Mouse (Mus musculus): ENCODE results near the gene Ap3b1. TPM values are rescaled to one million over a fixed set of nuclear protein-coding genes. Genes with fewer than 3 reads are reported as not detected.

The Ap3b1 gene
- polyA plus RNA-seq, 1 experiment from 2014 or later = 30.9 TPM

- Histone ChIP-seq H3K9me3 (ENCODE audit: control insufficient read depth) (no peaks in the 10 kb centered on the region), H3K36me3 (ENCODE audit: control insufficient read depth, insufficient read depth) (peaks cover 21% of the 10 kb centered on the region), H3K9ac (ENCODE audit: low read depth, low read length) (no peak overlapping the region), H3K4me1 (replicated peaks; ENCODE audit: control insufficient read depth, insufficient read depth, low read length) (0 out of 2 replicates have a peak, but pooled peaks cover 3% of the 10 kb centered on the region), H3K27ac (ENCODE audit: low read depth, low read length) (no peak overlapping the region), H3K27me3 (replicated peaks; ENCODE audit: control insufficient read depth, insufficient read depth, low read length) (no peaks in the 10 kb centered on the region), H3K4me3 (ENCODE audit: low read depth, low read length) (no peak overlapping the region), H3K4me2 (replicated peaks; ENCODE audit: low read depth) (no peak overlapping the region)
- WGBS = 80% methylated on average over 7 of the region's 7 CpGs
- TF ChIP-seq CTCF (IDR thresholded peaks at IDR 0.05; ENCODE audit: low read depth) = no peak
- ATAC-seq = no peak
Measured at GRCm38 (mm10) chr13:94372066-94372465, 13.3 kb downstream of the Ap3b1 start.

GRCm38 (mm10) chr13:94374131-94374530 lies 15.4 kb downstream of the Ap3b1 start:
- Histone ChIP-seq H3K4me1 (replicated peaks; ENCODE audit: control insufficient read depth, insufficient read depth, low read length) (no peaks in the 10 kb centered on the region), H3K4me3 (ENCODE audit: low read depth, low read length) (no peak overlapping the region), H3K9ac (ENCODE audit: low read depth, low read length) (no peak overlapping the region), H3K9me3 (ENCODE audit: control insufficient read depth) (no peaks in the 10 kb centered on the region), H3K36me3 (ENCODE audit: control insufficient read depth, insufficient read depth) (peaks cover 21% of the 10 kb centered on the region), H3K27ac (ENCODE audit: low read depth, low read length) (no peak overlapping the region), H3K4me2 (replicated peaks; ENCODE audit: low read depth) (no peak overlapping the region), H3K27me3 (replicated peaks; ENCODE audit: control insufficient read depth, insufficient read depth, low read length) (no peaks in the 10 kb centered on the region)
- no peak for TF ChIP-seq CTCF (IDR thresholded peaks at IDR 0.05; ENCODE audit: low read depth)
- 99% methylated on average over 3 of the region's 3 CpGs for WGBS
- ATAC-seq = no peak

DNA sequence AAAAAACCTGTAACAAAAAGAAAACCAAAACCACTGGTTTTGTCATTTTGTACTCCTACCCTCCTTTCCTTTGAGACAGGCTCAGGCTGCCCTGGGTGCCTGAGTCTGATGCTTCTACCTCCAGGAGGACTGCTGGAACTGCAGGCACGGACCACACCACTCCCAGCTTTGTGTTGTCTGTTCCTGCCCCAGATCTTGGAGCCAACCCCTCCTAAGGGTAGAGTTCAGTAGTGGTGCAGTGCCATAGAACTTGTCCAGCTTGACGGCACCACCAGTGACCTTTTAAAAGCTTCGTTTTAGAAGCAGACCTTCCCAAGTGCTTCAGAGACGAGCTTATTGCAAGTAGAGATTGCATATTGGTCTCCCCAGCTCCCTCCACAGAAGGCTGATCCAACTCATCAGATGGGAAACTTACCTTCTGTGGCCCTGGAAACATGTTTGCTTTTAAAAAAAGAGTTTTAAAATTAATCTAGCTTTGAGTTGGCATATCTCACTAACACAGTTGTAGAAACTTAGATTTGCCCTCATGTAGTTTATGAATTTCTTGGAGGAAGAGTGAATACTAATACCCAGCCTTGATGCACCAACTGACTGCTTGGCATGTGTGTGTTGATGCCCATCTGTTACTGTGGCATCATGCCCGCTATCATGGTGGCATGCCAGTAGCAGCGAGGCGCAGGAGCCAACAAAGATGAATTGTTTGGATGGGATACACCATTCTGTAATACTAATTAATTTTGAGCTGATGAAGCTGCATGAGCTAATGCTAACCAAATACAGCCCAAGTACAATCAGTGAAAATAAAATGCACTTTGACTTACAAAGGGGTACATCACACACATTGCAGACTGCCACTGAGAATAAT lies 17.0 kb downstream of the Ap3b1 start:
- Histone ChIP-seq H3K4me1 (replicated peaks; ENCODE audit: control insufficient read depth, insufficient read depth, low read length) (no peaks in the 10 kb centered on the region), H3K36me3 (ENCODE audit: control insufficient read depth, insufficient read depth) (0 out of 2 replicates have a peak, but pooled peaks cover 12% of the 10 kb centered on the region), H3K27me3 (replicated peaks; ENCODE audit: control insufficient read depth, insufficient read depth, low read length) (no peaks in the 10 kb centered on the region), H3K9ac (ENCODE audit: low read depth, low read length) (no peak overlapping the region), H3K27ac (ENCODE audit: low read depth, low read length) (no peak overlapping the region), H3K9me3 (ENCODE audit: control insufficient read depth) (no peaks in the 10 kb centered on the region), H3K4me3 (ENCODE audit: low read depth, low read length) (no peak overlapping the region), H3K4me2 (replicated peaks; ENCODE audit: low read depth) (no peak overlapping the region)
- WGBS = 82% methylated on average over 7 of the region's 7 CpGs
- ATAC-seq = no peak
- TF ChIP-seq CTCF (IDR thresholded peaks at IDR 0.05; ENCODE audit: low read depth) = no peak

GRCm38 (mm10) chr13:94379006-94379405 lies 20.2 kb downstream of the Ap3b1 start:
- 95% methylated on average over 4 of the region's 4 CpGs for WGBS
- no peak overlapping the region for H3K4me2 ChIP-seq (replicated peaks; ENCODE audit: low read depth)
- H3K9ac ChIP-seq (ENCODE audit: low read depth, low read length) = no peak overlapping the region
- H3K36me3 ChIP-seq (ENCODE audit: control insufficient read depth, insufficient read depth) = 0 out of 2 replicates have a peak, but pooled peaks cover 8% of the 10 kb centered on the region
- H3K9me3 ChIP-seq (ENCODE audit: control insufficient read depth) = no peaks in the 10 kb centered on the region
- TF ChIP-seq CTCF (IDR thresholded peaks at IDR 0.05; ENCODE audit: low read depth) = no peak
- peaks cover 5% of the 10 kb centered on the region; the same call in 1 of the 2 replicates for H3K4me1 ChIP-seq (replicated peaks; ENCODE audit: control insufficient read depth, insufficient read depth, low read length)
- no peaks in the 10 kb centered on the region for H3K27me3 ChIP-seq (replicated peaks; ENCODE audit: control insufficient read depth, insufficient read depth, low read length)
- no peak overlapping the region for H3K4me3 ChIP-seq (ENCODE audit: low read depth, low read length)
- H3K27ac ChIP-seq (ENCODE audit: low read depth, low read length) = no peak overlapping the region
- no peak for ATAC-seq

DNA sequence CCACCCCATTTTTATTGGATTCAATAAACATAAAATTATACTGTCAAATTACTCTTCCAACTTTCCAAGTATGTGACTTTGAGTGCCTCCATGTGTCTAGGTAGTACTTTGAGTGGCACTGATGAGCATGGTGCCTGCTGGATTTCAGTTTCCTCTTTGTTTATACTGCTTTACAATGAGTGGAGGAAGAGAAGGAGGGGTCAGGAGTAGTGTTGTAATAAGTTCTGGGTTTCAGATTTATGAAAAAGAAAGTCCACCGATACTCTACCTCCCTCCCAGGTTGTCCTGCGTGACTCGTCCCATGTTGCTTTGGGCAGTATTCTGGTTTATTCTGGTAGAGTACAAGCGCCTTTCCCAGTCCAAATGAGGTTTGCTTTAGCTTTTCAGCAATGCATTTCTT lies 22.7 kb downstream of the Ap3b1 start:
- ATAC-seq = peak; percentile 57; the same call in 1 of the 2 replicates
- H3K4me3 ChIP-seq (ENCODE audit: low read depth, low read length) = no peak overlapping the region
- H3K4me2 ChIP-seq (replicated peaks; ENCODE audit: low read depth) = no peak overlapping the region
- WGBS = 41% methylated on average over 4 of the region's 4 CpGs
- H3K9ac ChIP-seq (ENCODE audit: low read depth, low read length) = no peak overlapping the region
- no peak for TF ChIP-seq CTCF (IDR thresholded peaks at IDR 0.05; ENCODE audit: low read depth)
- H3K27ac ChIP-seq (ENCODE audit: low read depth, low read length) = no peak overlapping the region
- H3K4me1 ChIP-seq (replicated peaks; ENCODE audit: control insufficient read depth, insufficient read depth, low read length) = peaks cover 5% of the 10 kb centered on the region; the same call in 1 of the 2 replicates
- no peaks in the 10 kb centered on the region for H3K27me3 ChIP-seq (replicated peaks; ENCODE audit: control insufficient read depth, insufficient read depth, low read length)
- no peaks in the 10 kb centered on the region for H3K9me3 ChIP-seq (ENCODE audit: control insufficient read depth)
- H3K36me3 ChIP-seq (ENCODE audit: control insufficient read depth, insufficient read depth) = no peaks in the 10 kb centered on the region

- no peaks in the 10 kb centered on the region for H3K9me3 ChIP-seq (ENCODE audit: control insufficient read depth)
- H3K4me1 ChIP-seq (replicated peaks; ENCODE audit: control insufficient read depth, insufficient read depth, low read length) = peaks cover 5% of the 10 kb centered on the region; the same call in 1 of the 2 replicates
- no peaks in the 10 kb centered on the region for H3K36me3 ChIP-seq (ENCODE audit: control insufficient read depth, insufficient read depth)
- peak overlapping the region; percentile 28; the same call in 1 of the 2 replicates for H3K27ac ChIP-seq (ENCODE audit: low read depth, low read length)
- H3K9ac ChIP-seq (ENCODE audit: low read depth, low read length) = peak overlapping the region; percentile 26
- no peaks in the 10 kb centered on the region for H3K27me3 ChIP-seq (replicated peaks; ENCODE audit: control insufficient read depth, insufficient read depth, low read length)
- peak overlapping the region; percentile 56 for H3K4me2 ChIP-seq (replicated peaks; ENCODE audit: low read depth)
- TF ChIP-seq CTCF (IDR thresholded peaks at IDR 0.05; ENCODE audit: low read depth) = peak; percentile 54
- H3K4me3 ChIP-seq (ENCODE audit: low read depth, low read length) = peak overlapping the region; percentile 16
- no peak for ATAC-seq
- 48% methylated on average over 8 of the region's 8 CpGs for WGBS
Measured at GRCm38 (mm10) chr13:94381829-94382675, 23.3 kb downstream of the Ap3b1 start.
